In the genomic region with DNA sequence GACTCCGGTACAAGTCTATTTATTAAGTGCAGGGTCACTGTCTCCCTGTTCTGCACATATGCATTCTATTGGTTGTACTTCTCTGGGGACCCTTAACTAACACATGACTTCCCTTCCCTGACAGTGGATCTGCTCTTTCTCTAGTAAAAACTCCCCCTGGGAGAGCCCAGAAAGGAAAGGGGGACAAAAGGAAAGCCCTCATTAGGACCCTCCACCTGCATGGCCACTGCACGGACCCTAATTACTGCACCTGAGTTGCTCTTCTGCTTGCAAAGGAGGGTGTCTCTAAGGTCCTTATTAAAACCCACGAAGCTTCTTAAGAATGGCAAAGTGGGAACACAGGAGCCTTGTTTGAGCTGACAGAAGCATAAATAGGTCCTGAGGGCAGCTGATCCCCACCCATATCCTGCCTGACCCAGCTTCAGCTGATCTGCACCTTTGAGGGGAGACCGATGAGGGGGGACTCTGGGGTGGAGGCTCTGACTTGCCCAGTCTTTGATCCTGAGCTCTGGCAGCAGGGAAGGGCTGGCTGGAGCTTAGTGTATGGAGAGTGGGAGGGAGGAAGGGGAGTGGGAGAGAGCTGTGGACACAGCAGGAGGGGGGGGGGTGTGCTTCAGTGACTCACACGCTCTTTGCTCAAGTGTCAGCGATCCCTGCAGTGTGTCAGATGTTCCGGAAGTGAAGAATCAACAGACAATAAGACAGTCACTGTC, we compare ENCODE assay signal across 16 mouse cellular contexts.
DNase-seq lines count a peak whose midpoint lies in the region; ATAC-seq and TF ChIP-seq lines count a peak whose summit lies in the region.
"Had no signal": no experiment of that assay in that cellular context is flagged by ENCODE, and none has a peak within 500 bp of the region (broad histone marks: within the 10 kb centered on the region; RNA-seq: fewer than 3 reads in every experiment).

No protein-coding gene starts in this region.

- peak; percentile 20 for DNase-seq in hindbrain, embryonic 10.5 days (ENCODE audit: low spot score)
- DNase-seq in stomach, postnatal 0 days (ENCODE audit: low spot score), result no peak
- DNase-seq in ovary, postnatal 10 days (ENCODE audit: low spot score), result no peak
- no peak for DNase-seq in adrenal gland, adult 18-20 months (ENCODE audit: low spot score in 2 of 2)
- DNase-seq: adrenal gland, postnatal 36 days; cerebellum, adult 11-12 months; heart, adult 11 months; kidney, postnatal 36 days; right cerebral cortex, postnatal 4 days had no signal

- WGBS in hindbrain, embryonic 10.5 days, result 44% methylated on average over 7 of the region's 7 CpGs
- 48% methylated on average over 7 of the region's 7 CpGs for WGBS in hindbrain, embryonic 16.5 days
- WGBS in stomach, embryonic 14.5 days, result 34% methylated on average over 7 of the region's 7 CpGs
- WGBS in stomach, postnatal 0 days, result 36% methylated on average over 7 of the region's 7 CpGs
- 27% methylated on average over 7 of the region's 7 CpGs for WGBS in limb, embryonic 12.5 days
- 34% methylated on average over 7 of the region's 7 CpGs for WGBS in stomach, embryonic 16.5 days

- peak overlapping the region; percentile 69; the same call in 1 of the 2 replicates for H3K27ac ChIP-seq in hindbrain, embryonic 10.5 days
- no peak overlapping the region for H3K27ac ChIP-seq in hindbrain, embryonic 16.5 days (ENCODE audit: low read depth, low read length)
- H3K27ac ChIP-seq in stomach, embryonic 14.5 days (ENCODE audit: low read length), result no peak overlapping the region
- no peak overlapping the region for H3K27ac ChIP-seq in stomach, postnatal 0 days (replicated peaks)
- 0 out of 2 replicates have a peak overlapping the region, but pooled peaks have one; percentile 0 for H3K27ac ChIP-seq in limb, embryonic 12.5 days
- no peak overlapping the region for H3K27ac ChIP-seq in stomach, embryonic 16.5 days (ENCODE audit: low read length)
- H3K27ac ChIP-seq: left cerebral cortex, adult 2 months; liver, embryonic 14.5 days had no signal

- no peak overlapping the region for H3K9ac ChIP-seq in hindbrain, embryonic 16.5 days (ENCODE audit: low read depth, low read length)
- H3K9ac ChIP-seq in stomach, embryonic 14.5 days (replicated peaks; ENCODE audit: low read depth, low read length), result no peak overlapping the region
- H3K9ac ChIP-seq in stomach, postnatal 0 days (ENCODE audit: low read length), result no peak overlapping the region
- H3K9ac ChIP-seq in limb, embryonic 12.5 days (replicated peaks), result no peak overlapping the region
- no peak overlapping the region for H3K9ac ChIP-seq in stomach, embryonic 16.5 days (ENCODE audit: low read length)
- H3K9ac ChIP-seq: liver, embryonic 14.5 days had no signal

- no peak overlapping the region for H3K4me3 ChIP-seq in hindbrain, embryonic 10.5 days
- H3K4me3 ChIP-seq in hindbrain, embryonic 16.5 days (ENCODE audit: low read length), result no peak overlapping the region
- no peak overlapping the region for H3K4me3 ChIP-seq in stomach, embryonic 14.5 days (ENCODE audit: low read depth, low read length)
- H3K4me3 ChIP-seq in stomach, postnatal 0 days (ENCODE audit: low read depth, low read length), result no peak overlapping the region
- H3K4me3 ChIP-seq in limb, embryonic 12.5 days (replicated peaks), result no peak overlapping the region
- H3K4me3 ChIP-seq in stomach, embryonic 16.5 days (replicated peaks; ENCODE audit: low read length), result no peak overlapping the region
- H3K4me3 ChIP-seq: left cerebral cortex, adult 2 months; megakaryocyte, embryonic 14.5 days had no signal

- ATAC-seq in hindbrain, embryonic 16.5 days, result no peak
- peak; percentile 60; the same call in 1 of the 2 replicates for ATAC-seq in stomach, embryonic 14.5 days (ENCODE audit: insufficient number of reproducible peaks, insufficient read depth, low FRiP score, low read depth)
- no peak for ATAC-seq in stomach, postnatal 0 days (ENCODE audit: low FRiP score, low TSS enrichment)
- no peak for ATAC-seq in limb, embryonic 12.5 days (ENCODE audit: insufficient number of reproducible peaks, insufficient read depth, low FRiP score, low TSS enrichment, low read depth)
- peak; percentile 47; the same call in 1 of the 2 replicates for ATAC-seq in stomach, embryonic 16.5 days (ENCODE audit: insufficient read depth, low FRiP score)

- no peak for TF ChIP-seq CTCF in stomach, postnatal 0 days (IDR thresholded peaks at IDR 0.05; ENCODE audit: low read depth)

- no peak for TF ChIP-seq EP300 in stomach, postnatal 0 days (optimal IDR thresholded peaks at IDR 0.05)

- H3K4me2 ChIP-seq in hindbrain, embryonic 16.5 days (ENCODE audit: low read length), result no peak overlapping the region
- H3K4me2 ChIP-seq in stomach, embryonic 14.5 days (replicated peaks; ENCODE audit: low read depth, low read length), result no peak overlapping the region
- H3K4me2 ChIP-seq in stomach, postnatal 0 days (replicated peaks; ENCODE audit: low read depth), result no peak overlapping the region
- H3K4me2 ChIP-seq in limb, embryonic 12.5 days, result no peak overlapping the region
- no peak overlapping the region for H3K4me2 ChIP-seq in stomach, embryonic 16.5 days (ENCODE audit: low read depth, low read length)

- H3K9me3 ChIP-seq in hindbrain, embryonic 10.5 days, result no peaks in the 10 kb centered on the region
- H3K9me3 ChIP-seq in hindbrain, embryonic 16.5 days (ENCODE audit: control insufficient read depth, low read length), result no peaks in the 10 kb centered on the region
- no peaks in the 10 kb centered on the region for H3K9me3 ChIP-seq in stomach, embryonic 14.5 days (ENCODE audit: control insufficient read depth, low read depth, low read length)
- no peaks in the 10 kb centered on the region for H3K9me3 ChIP-seq in stomach, postnatal 0 days (ENCODE audit: control insufficient read depth, low read length)
- no peaks in the 10 kb centered on the region for H3K9me3 ChIP-seq in limb, embryonic 12.5 days
- H3K9me3 ChIP-seq in stomach, embryonic 16.5 days (replicated peaks; ENCODE audit: control insufficient read depth, low read length), result no peaks in the 10 kb centered on the region
- H3K9me3 ChIP-seq: megakaryocyte, embryonic 14.5 days had no signal

- no peaks in the 10 kb centered on the region for H3K27me3 ChIP-seq in hindbrain, embryonic 10.5 days (ENCODE audit: insufficient read depth, poor library complexity, severe bottlenecking)
- H3K27me3 ChIP-seq in hindbrain, embryonic 16.5 days (replicated peaks; ENCODE audit: control insufficient read depth, insufficient read depth, low read length), result no peaks in the 10 kb centered on the region
- H3K27me3 ChIP-seq in stomach, embryonic 14.5 days (ENCODE audit: control insufficient read depth, insufficient read depth, low read length), result no peaks in the 10 kb centered on the region
- H3K27me3 ChIP-seq in stomach, postnatal 0 days (ENCODE audit: control insufficient read depth, insufficient read depth, low read length), result no peaks in the 10 kb centered on the region
- no peaks in the 10 kb centered on the region for H3K27me3 ChIP-seq in limb, embryonic 12.5 days
- H3K27me3 ChIP-seq in stomach, embryonic 16.5 days (ENCODE audit: control insufficient read depth, insufficient read depth, low read length), result no peaks in the 10 kb centered on the region

- H3K4me1 ChIP-seq in hindbrain, embryonic 10.5 days (replicated peaks), result peaks cover 32% of the 10 kb centered on the region
- H3K4me1 ChIP-seq in hindbrain, embryonic 16.5 days (ENCODE audit: control insufficient read depth, insufficient read depth, low read depth, low read length), result no peaks in the 10 kb centered on the region
- H3K4me1 ChIP-seq in stomach, embryonic 14.5 days (ENCODE audit: control insufficient read depth, insufficient read depth, low read length), result peaks cover 10% of the 10 kb centered on the region; the same call in 1 of the 2 replicates
- H3K4me1 ChIP-seq in stomach, postnatal 0 days (replicated peaks; ENCODE audit: control insufficient read depth, insufficient read depth), result no peaks in the 10 kb centered on the region; the same call in 1 of the 2 replicates
- peaks cover 19% of the 10 kb centered on the region for H3K4me1 ChIP-seq in limb, embryonic 12.5 days (replicated peaks)
- H3K4me1 ChIP-seq in stomach, embryonic 16.5 days (ENCODE audit: control insufficient read depth, insufficient read depth, low read length), result no peaks in the 10 kb centered on the region
- H3K4me1 ChIP-seq: megakaryocyte, embryonic 14.5 days had no signal

- no peaks in the 10 kb centered on the region for H3K36me3 ChIP-seq in hindbrain, embryonic 10.5 days
- H3K36me3 ChIP-seq in hindbrain, embryonic 16.5 days (ENCODE audit: control insufficient read depth, insufficient read depth, low read length), result no peaks in the 10 kb centered on the region
- no peaks in the 10 kb centered on the region for H3K36me3 ChIP-seq in stomach, embryonic 14.5 days (ENCODE audit: control insufficient read depth, insufficient read depth, low read length)
- no peaks in the 10 kb centered on the region for H3K36me3 ChIP-seq in stomach, postnatal 0 days (ENCODE audit: control insufficient read depth, insufficient read depth, low read length)
- H3K36me3 ChIP-seq in limb, embryonic 12.5 days, result peaks cover 12% of the 10 kb centered on the region
- H3K36me3 ChIP-seq in stomach, embryonic 16.5 days (ENCODE audit: control insufficient read depth, insufficient read depth, low read length), result no peaks in the 10 kb centered on the region

Comparison
In these comparisons a context has a peak if more than half of its experiments do, and no peak if none do; other contexts are left out.
1. H3K27ac ChIP-seq: peak in hindbrain, embryonic 10.5 days (single experiment) and limb, embryonic 12.5 days (single experiment); none in hindbrain, embryonic 16.5 days (single experiment), stomach, embryonic 14.5 days (single experiment), stomach, postnatal 0 days (single experiment) and stomach, embryonic 16.5 days (single experiment).
2. ATAC-seq: peak in stomach, embryonic 14.5 days (single experiment) and stomach, embryonic 16.5 days (single experiment); none in hindbrain, embryonic 16.5 days (single experiment), stomach, postnatal 0 days (single experiment) and limb, embryonic 12.5 days (single experiment).